Mouse (Mus musculus) frontal cortex, postnatal 14 days (tissue): ENCODE results near the gene Hist1h2ae.
"Not testable (repeated sequence)": the region's sequence is repeated elsewhere in the genome, so short reads cannot be mapped to it uniquely, and the experiment has no call there.

Experiments used
- DNase-seq, 2 experiments: peaks; one replicate each; pipeline ENCODE4 v3.0.0; 2022; ENCODE audit warnings: low spot score in 2 of 2

Hist1h2ae gene

DNA sequence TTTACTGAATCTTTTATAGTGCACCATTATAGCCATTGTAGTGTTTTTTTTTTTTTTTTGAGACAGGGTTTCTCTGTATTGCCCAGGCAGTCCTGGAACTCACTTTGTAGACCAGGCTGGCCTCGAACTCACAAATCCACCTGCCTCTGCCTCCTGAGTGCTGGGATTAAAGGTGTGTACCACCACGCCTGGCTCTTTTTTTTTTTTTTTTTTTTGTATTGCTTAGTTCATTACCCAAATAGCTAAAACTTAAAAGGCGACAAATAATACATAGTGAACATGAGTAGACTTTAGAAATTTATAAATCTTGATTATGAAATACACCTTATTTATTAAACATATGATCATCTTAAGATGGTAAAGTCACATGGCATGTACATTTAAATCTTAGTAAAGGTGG, 29.5 kb downstream of the Hist1h2ae start:
- DNase-seq, result no peak

DNA sequence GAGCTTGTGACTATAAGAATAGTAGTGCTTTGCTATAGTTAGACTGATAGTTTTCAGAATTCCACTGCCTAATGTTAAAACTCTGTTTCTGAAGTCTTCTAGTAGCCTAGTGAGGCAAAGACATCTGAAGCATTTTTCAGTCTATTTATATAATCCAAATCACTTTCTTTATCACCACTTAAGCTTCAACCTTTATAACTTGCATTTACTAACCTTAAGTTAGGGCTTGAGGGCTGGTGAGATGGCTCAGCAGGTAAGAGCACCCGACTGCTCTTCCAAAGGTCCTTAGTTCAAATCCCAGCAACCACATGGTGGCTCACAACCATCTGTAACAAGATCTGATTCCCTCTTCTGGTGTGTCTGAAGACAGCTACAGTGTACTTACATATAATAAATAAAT, 31.2 kb downstream of the Hist1h2ae start:
- not testable (repeated sequence) for DNase-seq

DNA sequence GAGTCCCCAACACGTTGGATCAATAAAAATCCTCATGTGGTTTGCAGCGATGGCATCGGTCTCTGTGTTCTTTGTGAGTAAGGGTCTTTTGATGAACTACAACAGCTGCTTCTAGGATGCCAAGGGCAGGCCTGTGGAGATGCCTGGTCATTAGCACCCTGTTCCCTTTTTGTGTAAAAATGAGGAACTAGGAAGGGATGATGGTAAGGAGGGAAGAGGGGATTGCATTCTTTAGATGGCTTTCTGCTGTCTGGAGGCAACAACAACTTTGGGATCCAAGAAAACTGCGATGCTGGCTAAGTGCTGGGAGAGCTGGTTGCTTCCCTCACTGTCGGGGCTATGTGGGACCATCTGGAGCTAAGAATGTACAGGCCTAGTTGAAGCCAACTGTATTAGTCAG, 32.8 kb downstream of the Hist1h2ae start:
- DNase-seq, result no peak

DNA sequence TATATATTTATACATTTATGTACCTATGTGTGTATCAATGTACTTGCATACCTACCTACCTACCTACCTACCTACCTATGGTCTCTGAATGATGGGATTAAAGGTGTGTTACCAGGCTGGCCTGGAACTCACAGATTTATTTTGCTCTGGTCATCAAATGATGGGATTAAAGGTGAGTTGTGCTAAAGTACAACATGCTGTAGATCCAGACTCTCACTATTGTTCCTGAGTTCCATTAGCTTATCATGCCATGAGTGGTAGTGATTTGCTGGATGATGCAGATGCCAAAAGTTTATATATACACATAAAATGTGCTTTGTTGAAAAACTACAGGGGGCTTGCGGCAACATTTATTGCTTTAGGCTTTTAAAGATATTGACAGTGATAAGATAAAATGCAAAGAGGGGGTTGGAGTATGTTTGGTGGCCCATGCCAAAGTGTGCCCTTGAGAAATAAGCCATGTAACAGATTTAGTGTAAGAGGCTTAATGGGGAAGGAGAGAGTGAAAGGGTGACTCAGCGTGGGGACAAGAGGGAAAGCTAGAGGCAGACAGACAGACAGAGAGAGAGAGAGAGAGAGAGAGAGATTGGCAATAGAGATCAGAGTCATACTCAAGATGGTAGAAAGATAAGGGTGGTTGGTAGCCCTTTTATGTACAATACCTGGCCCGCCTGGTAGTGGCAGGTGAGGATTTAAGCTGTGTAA, 33.9 kb downstream of the Hist1h2ae start:
- no peak for DNase-seq

DNA sequence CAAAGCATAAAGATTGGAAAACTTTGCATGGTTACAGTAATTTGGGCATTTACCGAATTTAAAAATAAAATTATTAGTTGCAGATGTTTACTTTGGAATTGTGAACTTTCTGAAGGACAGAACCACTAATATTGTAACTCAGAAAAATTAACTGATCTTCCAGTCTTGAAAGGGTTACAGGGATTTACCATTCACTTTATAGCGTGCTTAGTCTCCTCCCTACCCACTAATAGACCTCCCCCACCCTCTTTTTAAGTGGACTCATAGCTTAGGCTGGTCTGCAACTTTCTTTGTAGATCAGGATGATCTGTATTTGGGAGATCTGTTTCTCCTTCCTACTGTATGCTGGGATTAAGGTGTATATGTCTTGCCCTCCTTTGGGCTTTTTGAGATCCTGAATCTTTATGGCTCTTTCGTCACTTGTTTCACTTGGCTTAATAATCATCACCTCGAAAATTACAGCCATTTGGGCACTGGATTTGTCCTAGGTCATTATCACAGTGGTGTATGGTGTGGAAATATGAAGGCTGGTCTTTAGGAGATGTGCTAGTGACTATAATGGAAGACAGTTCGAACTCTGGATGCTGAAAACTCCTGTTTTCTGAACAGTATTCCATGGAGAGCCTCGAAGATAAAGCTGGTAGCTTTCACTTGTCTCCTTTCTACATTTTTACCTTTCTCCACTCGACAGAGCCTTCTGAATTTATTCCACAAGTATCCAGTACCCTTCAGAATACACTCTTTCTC, 34.8 kb downstream of the Hist1h2ae start:
- DNase-seq, result no peak

DNA sequence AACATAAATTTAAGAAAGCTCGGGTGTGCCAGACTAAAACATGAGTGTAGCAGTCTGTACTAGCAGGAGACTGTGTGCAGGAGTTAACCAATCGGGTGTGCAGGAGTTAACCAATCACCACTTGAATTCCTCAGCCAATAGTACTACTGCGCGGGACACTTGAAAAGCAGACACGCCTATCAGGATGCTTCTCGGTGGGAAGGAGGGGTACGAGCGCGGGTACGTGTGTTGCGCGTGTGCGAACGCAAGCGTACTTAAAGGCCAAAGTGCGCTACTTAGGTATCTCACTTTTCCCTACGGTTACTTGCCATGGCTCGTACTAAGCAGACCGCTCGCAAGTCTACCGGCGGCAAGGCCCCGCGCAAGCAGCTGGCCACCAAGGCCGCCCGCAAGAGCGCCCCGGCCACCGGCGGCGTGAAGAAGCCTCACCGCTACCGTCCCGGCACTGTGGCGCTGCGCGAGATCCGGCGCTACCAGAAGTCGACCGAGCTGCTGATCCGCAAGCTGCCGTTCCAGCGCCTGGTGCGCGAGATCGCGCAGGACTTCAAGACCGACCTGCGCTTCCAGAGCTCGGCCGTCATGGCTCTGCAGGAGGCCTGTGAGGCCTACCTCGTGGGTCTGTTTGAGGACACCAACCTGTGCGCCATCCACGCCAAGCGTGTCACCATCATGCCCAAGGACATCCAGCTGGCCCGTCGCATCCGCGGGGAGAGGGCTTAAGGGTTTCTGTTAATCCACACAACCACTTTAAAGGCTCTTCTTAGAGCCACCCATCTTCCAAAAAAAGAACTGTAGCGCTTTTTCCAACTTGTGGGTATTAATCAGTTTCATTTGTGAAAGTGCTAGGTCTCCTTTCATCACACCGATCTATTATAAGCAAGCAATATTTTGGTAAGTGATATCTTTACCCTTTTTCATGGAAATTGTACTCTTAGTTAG, 35.6 kb downstream of the Hist1h2ae start, which contains the start of gene Hist1h3g:
Gene Hist1h3g (plus strand): TSS at position 286 of the 939 bp plus-strand sequence.
- DNase-seq, result peak; percentile 89 to 90

DNA sequence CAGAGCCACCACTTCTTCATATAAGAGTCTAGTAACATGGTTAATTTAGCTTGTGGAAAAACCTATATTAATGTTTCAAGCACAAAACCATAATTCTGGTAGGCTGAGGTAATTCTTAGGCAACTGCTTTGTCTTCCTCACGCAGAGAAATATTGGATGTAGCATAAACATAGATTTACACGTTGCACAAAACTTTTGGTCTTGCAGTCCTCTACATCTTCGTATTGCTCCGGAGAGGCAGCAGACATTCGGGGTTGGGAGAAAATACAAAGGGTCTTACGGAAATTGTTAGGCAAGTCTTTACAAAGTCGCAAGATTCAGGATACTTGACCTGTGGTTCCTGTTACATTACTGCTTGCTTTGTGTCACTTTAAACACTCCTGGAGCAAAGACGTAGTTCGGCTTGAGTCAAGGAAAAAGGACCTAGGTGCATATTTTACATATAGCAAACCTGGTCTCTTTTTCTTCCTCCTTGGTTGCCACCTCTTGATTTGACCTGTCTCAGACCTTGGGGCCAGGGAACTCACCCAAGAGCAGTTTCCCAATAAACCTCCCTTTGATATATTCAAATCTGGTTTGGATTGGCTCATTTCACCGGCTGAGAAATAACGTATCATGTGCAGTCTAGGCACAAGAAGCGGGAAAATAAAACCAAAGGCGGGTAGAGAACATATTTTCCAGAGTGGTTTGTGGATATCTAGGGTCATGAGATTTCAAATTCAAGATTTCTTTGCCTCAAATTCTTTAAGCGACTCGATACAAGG, 36.5 kb downstream of the Hist1h2ae start:
- DNase-seq, result no peak

DNA sequence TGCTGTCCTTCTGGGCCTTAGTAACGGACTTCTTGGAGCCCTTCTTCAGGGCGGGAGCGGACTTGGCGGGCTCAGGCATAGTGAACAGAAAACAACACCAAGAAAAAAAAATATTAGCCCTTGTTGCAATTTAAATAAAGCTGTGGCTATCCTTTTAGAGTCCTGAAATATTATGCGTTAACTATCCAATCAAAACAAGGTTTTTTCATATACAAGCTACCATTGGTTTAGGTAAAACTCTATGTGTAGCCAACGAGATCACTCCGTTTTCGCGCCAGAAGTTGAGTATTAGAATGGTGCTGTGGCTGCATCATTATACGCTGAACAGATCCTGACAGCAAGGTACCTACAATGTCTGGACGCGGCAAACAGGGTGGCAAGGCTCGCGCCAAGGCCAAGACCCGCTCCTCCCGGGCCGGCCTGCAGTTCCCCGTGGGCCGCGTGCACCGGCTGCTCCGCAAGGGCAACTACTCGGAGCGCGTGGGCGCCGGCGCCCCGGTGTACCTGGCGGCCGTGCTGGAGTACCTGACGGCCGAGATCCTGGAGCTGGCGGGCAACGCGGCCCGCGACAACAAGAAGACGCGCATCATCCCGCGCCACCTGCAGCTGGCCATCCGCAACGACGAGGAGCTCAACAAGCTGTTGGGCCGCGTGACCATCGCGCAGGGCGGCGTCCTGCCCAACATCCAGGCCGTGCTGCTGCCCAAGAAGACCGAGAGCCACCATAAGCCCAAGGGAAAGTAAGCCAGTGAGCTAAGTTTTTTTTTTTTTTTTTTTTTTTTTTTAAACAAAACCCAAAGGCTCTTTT, 37.3 kb downstream of the Hist1h2ae start, which contains the start of gene Hist1h2af:
Gene Hist1h2af (plus strand): TSS at position 347 of the 808 bp plus-strand sequence.
- peak; percentile 54 to 66 for DNase-seq

DNA sequence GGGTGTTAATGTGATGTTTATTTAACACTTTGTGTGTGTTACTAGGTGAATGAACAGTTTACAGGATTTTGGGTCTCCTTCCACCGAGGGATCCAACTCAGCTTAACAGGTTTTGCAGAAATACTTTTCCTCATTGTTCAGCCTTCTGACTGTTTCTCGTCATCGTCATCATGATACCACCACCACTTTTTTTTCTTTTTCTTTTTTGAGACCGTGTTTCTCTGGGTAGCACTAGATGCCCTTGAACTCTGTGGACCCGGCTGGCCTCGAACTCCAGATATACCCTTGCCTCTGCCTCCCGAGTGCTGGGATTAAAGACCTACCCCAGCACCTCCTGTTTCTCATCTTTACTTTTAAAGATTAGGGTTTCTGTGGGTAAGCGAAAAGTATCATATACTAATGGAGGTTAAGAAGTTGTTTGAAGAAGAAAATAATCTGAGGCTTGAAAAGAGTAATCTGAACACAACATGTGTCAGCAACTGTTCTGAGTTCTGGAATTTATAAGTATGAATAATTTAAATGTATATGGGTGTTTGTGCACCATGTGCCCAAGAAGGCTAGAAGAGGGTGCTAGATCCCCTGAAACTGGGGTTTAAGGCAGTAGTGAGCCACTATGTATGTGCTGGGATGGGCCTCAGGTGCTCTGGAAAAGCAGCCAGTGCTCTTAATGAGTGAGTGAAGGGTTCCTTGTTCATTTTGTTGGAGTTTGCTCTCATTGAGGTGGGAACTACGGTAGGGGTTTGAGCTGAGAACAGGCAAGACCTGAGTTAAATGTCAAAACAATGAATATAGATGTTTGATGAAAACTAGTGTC, 38.6 kb downstream of the Hist1h2ae start:
- no peak for DNase-seq

DNA sequence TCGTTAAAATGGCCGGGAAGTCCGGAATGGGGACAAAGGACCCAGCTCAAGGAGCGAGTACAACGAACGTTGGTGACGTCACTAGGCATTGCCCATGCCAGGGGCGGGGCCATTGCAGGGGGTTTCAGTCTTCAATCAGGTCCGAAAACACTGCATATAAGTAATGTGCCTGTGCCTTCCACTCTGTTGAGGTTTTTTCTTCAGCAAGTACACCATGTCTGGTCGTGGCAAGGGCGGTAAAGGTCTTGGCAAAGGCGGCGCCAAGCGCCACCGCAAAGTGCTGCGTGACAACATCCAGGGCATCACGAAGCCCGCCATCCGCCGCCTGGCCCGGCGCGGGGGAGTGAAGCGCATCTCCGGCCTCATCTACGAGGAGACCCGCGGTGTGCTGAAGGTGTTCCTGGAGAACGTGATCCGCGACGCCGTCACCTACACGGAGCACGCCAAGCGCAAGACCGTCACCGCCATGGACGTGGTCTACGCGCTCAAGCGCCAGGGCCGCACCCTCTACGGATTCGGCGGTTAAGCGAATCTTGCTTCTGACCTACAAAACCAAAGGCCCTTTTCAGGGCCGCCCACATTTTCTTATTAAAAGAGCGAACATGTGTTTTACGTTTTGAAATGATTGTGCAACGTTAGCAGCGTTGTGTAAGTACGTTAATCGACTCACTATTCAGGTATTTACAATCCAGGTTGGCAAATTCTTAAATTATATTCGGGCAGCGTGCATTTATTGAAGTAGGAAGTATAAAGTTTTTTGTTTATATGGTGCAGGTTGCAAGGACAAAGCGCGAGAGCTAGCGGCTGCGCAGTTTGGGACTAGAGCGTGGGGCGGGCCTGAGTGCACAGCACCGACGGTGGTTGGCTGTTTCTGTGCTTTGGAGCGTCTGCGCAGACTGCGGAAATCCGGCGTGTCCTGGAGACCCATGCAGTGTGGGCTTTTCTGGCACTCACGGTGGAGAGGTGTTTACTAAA, 39.8 kb downstream of the Hist1h2ae start, which contains the start of gene Hist1h4h:
Gene Hist1h4h (plus strand): TSS at position 150 of the 975 bp plus-strand sequence.
- DNase-seq, result peak; percentile 96 to 97

DNA sequence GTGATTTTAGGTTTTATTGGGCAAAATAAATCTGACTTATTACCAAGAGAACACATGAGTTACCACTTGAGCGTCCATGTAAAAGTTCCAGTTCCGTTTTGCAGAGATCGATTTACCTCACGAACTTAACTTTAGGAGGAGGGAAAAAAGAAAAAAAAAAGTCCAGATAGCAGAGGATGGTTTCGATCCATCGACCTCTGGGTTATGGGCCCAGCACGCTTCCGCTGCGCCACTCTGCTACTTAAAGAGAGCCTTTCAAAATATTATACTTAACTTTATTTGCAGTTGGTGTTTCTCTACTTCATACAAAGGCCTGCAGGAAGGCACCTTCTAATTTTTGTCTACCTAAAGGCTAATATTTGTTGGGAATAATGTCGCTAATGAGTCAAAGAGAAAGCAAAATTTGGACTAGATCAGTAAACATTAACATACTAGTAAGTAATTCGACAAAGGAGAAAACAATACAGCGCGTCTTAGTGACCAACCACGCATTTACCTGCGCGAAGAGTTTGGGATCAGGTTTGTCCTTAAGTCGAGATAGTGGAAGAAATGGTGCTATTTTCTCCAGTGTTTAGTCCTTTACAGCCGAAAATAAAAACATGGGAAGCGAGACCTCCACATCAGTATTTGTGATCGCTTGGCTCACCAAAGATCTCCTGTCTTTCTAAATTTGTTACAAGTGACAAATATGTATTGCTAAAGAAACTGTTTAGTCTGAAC, 40.7 kb downstream of the Hist1h2ae start:
- DNase-seq, result peak; percentile 54 to 76

DNA sequence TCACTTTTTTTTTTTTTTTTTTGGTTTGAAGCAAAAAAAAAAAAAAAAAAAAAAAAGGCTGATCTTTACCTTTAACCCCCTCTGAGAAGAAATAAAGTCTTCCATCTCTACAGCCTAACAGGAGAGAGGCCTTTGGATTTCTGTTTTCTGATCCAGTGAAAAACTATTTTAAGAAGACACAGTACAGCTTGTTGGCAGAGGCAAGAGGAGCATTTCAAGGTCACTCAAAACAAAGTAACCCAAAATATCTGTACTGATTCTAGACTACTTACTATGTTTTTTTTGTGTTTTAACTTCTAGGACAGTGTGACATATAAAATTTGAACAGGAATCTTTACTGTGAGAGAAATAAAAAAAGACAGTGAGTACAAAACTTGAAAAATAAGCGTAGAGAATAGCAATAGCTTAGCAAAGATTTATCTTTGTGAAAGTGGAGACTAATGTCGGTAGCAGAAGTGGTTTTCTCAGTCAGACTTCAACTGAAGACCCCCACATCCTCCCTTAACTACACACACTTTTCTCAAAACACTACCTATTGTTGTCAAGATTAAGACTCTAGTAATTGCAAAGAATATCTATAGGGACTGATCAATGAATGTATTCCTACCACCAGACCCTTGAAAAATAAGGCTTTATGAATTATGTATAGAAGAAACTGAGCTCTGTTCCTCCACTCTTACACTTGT, 41.4 kb downstream of the Hist1h2ae start:
- no peak for DNase-seq

DNA sequence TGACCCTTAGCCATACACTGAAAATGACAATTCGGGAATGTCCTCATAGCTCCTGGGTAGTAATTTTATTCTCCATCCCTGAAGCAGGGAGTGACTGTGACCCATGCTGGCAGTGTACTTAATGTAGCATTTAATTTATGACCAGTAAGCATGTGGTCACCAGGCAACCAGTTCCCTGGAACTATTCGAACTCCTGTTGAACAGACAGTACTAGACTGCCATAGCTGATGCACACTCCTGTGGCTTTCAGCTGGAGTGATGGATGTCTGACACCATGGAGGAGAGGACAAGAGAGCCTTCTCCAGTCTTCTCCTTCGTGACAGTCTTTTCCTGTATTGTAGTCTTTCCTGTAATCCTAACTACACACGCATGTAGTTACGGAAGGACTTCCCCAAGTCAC, 42.0 kb downstream of the Hist1h2ae start:
- DNase-seq, result no peak

DNA sequence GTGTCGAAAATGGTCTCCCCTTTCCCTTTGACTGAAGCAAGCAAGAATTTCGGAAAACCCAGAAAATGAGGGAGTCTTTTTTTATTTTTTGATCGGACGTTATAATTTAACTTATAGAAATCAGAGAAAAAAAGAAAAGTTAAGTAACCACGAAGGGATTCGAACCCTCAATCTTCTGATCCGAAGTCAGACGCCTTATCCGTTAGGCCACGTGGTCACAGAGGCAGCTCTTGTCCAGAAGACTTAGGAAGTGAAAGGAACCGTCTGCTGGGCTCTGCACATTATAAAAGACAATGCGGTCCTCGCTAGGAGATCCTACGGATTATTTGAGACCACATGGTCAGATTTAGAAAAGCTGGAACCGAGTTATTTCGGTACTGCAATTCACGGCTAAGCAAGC, 44.7 kb downstream of the Hist1h2ae start:
- DNase-seq, result peak; percentile 85 to 96

DNA sequence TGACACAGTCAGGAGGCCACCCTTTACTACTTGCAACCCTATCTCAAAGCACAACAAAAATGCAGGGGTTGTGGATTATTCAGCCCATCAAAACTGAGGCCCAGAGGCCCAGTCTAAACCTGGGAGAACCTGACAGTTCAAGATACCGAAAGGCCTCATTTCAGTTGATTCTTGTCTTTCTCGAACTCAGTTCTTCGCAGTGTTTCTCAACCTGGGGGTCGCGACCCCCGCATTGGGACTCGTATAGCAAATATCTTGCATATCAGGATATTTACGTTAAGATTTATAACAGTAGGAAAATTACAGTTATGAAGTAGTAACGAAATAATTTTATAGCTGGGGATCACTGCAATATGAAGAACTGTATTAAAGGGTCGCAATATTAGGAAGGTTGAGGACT, 45.1 kb downstream of the Hist1h2ae start:
- DNase-seq, result no peak

DNA sequence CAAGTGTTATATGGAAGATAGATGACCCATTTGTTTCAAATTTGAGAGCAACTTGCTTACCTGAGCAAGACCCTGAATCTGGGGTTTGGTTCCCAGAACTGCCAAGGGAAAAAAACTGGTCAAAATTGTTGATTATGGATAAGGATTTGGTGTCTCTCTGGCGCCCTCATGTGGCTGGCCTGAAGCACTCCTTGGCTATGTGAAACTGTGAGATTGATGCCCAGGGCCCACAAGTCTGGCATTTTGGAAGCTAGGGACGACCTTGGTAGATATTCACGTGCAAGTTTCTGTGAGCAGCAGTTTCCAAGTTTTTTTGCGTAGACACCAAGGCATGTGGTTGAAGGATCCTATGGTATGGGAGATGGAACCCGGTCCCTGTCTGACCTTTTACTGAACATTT, 46.4 kb downstream of the Hist1h2ae start:
- peak in 1 of 2 experiments; percentile 50 for DNase-seq

DNA sequence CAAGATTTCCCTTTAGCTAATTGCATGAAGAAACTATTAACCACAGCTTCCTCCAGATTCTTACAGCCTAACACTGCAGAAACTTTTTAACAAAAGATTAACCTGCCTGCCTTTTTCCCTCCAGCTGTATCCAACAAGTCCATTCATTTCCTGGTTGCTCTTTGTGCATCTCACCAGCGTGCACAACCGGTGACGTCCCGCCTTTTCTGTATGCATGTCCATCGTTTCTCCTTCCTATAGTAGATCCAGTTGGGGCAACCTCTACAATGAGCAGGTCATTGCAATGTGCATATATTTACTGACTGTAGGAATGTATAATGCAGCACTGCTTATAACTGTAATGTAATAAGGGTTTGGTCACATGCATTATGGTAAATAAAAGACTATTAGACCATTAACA, 47.0 kb downstream of the Hist1h2ae start:
- DNase-seq, result no peak
